Mouse (Mus musculus) liver, adult 2 months (tissue): Measurements from ENCODE around the gene Sln.

Experiments used
- CTCF ChIP-seq: fragments of 200-500 bp; IDR thresholded peaks from 2 replicates; pipeline ENCODE4 v1.5.1; 2011; ENCODE audit warnings: low read depth, low read length, control low read depth
- POLR2A ChIP-seq: fragments of 200-500 bp; IDR thresholded peaks from 2 replicates; pipeline ENCODE4 v1.6.1; 2011; ENCODE audit warnings: low read length, control low read depth; ENCODE audit not compliant: insufficient read depth; ENCODE audit errors: extremely low read depth

GRCm38 (mm10) chr9:53829081-53829865, 20.7 kb upstream of the Sln start:
- TF ChIP-seq POLR2A (no peak), CTCF (0 out of 2 replicates have a peak, but pooled peaks have one; percentile 9)
